In the genomic region with DNA sequence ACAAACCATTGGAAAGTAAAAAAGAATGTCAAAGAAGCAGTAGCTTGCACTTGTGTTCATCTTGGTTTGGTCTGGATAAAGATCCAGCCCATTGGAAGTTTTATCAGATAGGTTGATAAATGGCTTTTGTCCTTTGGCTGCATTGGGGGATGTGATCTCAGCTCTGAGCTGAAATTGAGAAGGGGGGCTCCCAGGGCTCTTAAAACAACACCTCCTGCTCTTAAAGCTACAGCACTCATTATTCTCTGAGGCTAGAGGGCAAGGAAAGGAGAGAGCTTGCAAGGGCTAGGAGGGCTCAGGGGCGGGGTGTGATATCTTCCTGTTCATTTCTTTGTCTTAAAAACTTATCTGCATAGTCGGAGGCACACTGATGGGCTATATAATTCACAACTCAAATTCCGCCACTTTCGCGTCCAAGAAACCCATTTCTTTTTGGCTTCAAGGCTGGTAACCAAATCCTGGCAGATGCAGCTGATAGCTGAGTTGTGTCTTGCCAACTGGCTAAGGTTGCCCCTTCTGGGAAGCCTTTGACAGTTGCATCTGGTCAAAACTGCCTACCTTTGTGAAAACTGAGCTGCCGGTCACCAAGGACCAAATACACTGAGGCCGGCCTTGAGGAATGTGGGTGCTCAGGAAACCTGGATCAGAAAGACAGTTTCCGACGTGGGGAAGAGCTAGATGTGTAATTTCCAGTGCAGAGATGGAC, we compare ENCODE assay signal across 8 mouse cellular contexts. TPM values are rescaled to one million over a fixed set of nuclear protein-coding genes. Genes with fewer than 3 reads are reported as not detected.
DNase-seq lines count a peak whose midpoint lies in the region; ATAC-seq and TF ChIP-seq lines count a peak whose summit lies in the region.

No protein-coding gene starts in this region.

- H3K36me3 ChIP-seq in limb, embryonic 12.5 days = peaks cover 15% of the 10 kb centered on the region; the same call in 1 of the 2 replicates
- H3K36me3 ChIP-seq in stomach, postnatal 0 days (ENCODE audit: control insufficient read depth, insufficient read depth, low read length) = no peaks in the 10 kb centered on the region; the same call in 1 of the 2 replicates

- no peaks in the 10 kb centered on the region for H3K27me3 ChIP-seq in limb, embryonic 12.5 days
- H3K27me3 ChIP-seq in stomach, postnatal 0 days (ENCODE audit: control insufficient read depth, insufficient read depth, low read length) = no peaks in the 10 kb centered on the region

- intact Hi-C loops in gastrocnemius, postnatal 14 days (cut with DNase I; ENCODE audit: low total_unique reads) = no loop called here

- peak overlapping the region; percentile 79 for H3K4me2 ChIP-seq in limb, embryonic 12.5 days
- H3K4me2 ChIP-seq in stomach, postnatal 0 days (replicated peaks; ENCODE audit: low read depth) = peak overlapping the region; percentile 91

- no peak for TF ChIP-seq CTCF in stomach, postnatal 0 days (IDR thresholded peaks at IDR 0.05; ENCODE audit: low read depth)

- H3K4me3 ChIP-seq in limb, embryonic 12.5 days (replicated peaks) = peak overlapping the region; percentile 88
- H3K4me3 ChIP-seq in stomach, postnatal 0 days (ENCODE audit: low read depth, low read length) = peak overlapping the region; percentile 76

- peak overlapping the region; percentile 90 for H3K9ac ChIP-seq in limb, embryonic 12.5 days (replicated peaks)
- H3K9ac ChIP-seq in stomach, postnatal 0 days (ENCODE audit: low read length) = 0 out of 2 replicates have a peak overlapping the region, but pooled peaks have one; percentile 18

- no peak for ATAC-seq in limb, embryonic 12.5 days (ENCODE audit: insufficient number of reproducible peaks, insufficient read depth, low FRiP score, low TSS enrichment, low read depth)
- ATAC-seq in stomach, postnatal 0 days (ENCODE audit: low FRiP score, low TSS enrichment) = no peak

- peak overlapping the region; percentile 99 for H3K27ac ChIP-seq in limb, embryonic 12.5 days
- H3K27ac ChIP-seq in stomach, postnatal 0 days (replicated peaks) = 0 out of 2 replicates have a peak overlapping the region, but pooled peaks have one; percentile 24

- no peak for TF ChIP-seq EP300 in stomach, postnatal 0 days (optimal IDR thresholded peaks at IDR 0.05)

- H3K4me1 ChIP-seq in limb, embryonic 12.5 days (replicated peaks) = peaks cover 72% of the 10 kb centered on the region
- peaks cover 6% of the 10 kb centered on the region; the same call in 1 of the 2 replicates for H3K4me1 ChIP-seq in stomach, postnatal 0 days (replicated peaks; ENCODE audit: control insufficient read depth, insufficient read depth)

- 47% methylated on average over 9 of the region's 9 CpGs for WGBS in limb, embryonic 12.5 days
- 33% methylated on average over 9 of the region's 9 CpGs for WGBS in stomach, postnatal 0 days

- peak; percentile 40 for DNase-seq in gastrocnemius, postnatal 14 days
- no peak for DNase-seq in gastrocnemius, adult 8-10 months (ENCODE audit: low spot score in 2 of 2)
- DNase-seq in retina, postnatal 1 day = peak; percentile 31
- DNase-seq in retina, embryonic 14.5 days (ENCODE audit: low spot score) = no peak
- DNase-seq in stomach, postnatal 0 days (ENCODE audit: low spot score) = no peak
- DNase-seq in layer of hippocampus, postnatal 36 days = no peak
- no peak for DNase-seq in layer of hippocampus, postnatal 25 days (ENCODE audit: extremely low spot score in 1 of 2, low spot score in 1 of 2)

- no peaks in the 10 kb centered on the region for H3K9me3 ChIP-seq in limb, embryonic 12.5 days
- no peaks in the 10 kb centered on the region for H3K9me3 ChIP-seq in stomach, postnatal 0 days (ENCODE audit: control insufficient read depth, low read length)

RNA-seq across cellular contexts. Expression of gene Rgma, which starts 18.2 kb away (rescaled TPM):
- 10 to 100 TPM; 53.4 to 73.5 TPM for total RNA-seq in gastrocnemius, postnatal 14 days (2021)
- total RNA-seq in gastrocnemius, adult 8-10 months (2022) = 10 to 100 TPM; 42.9 to 60.8 (median 51.4) TPM
- polyA plus RNA-seq in limb, embryonic 12.5 days (2016; fragmentation: Nextera tagmentation; extraction: Ambion mirVana) = 24.1 and 26.7 TPM in 2 replicates
- polyA plus RNA-seq in stomach, postnatal 0 days (2015; fragmentation: Nextera tagmentation; extraction: Ambion mirVana) = 4.5 and 5.7 TPM in 2 replicates
- total RNA-seq in layer of hippocampus, postnatal 36 days (2021) = 10 to 100 TPM; 44.1 to 48.8 TPM
- total RNA-seq in layer of hippocampus, postnatal 25 days (2021) = 10 to 100 TPM; 50.7 to 62.6 TPM

Comparison
In these comparisons a context has a peak if more than half of its experiments do, and no peak if none do; other contexts are left out.
1. DNase-seq: peak in gastrocnemius, postnatal 14 days (single experiment) and retina, postnatal 1 day (single experiment); none in gastrocnemius, adult 8-10 months (0 of 2), retina, embryonic 14.5 days (single experiment), stomach, postnatal 0 days (single experiment), layer of hippocampus, postnatal 36 days (0 of 2) and layer of hippocampus, postnatal 25 days (0 of 2).